Mouse (Mus musculus) spleen, adult 2 months (tissue): Measurements from ENCODE around the gene Zer1.

Experiments used
- CTCF ChIP-seq: fragments of 200-500 bp; IDR thresholded peaks from 2 replicates; pipeline ENCODE4 v1.5.1; 2011; ENCODE audit warnings: mild to moderate bottlenecking, inconsistent platforms; ENCODE audit not compliant: insufficient read depth, insufficient read length, insufficient replicate concordance; ENCODE audit errors: extremely low read depth
- POLR2A ChIP-seq: fragments of 200-500 bp; IDR thresholded peaks from 2 replicates; pipeline ENCODE4 v1.6.1; 2011; ENCODE audit warnings: low read depth, low read length, inconsistent platforms

GRCm38 (mm10) chr2:30078760-30079159 is 45.6 kb downstream of the Zer1 start:
- TF ChIP-seq CTCF, result no peak
- no peak for TF ChIP-seq POLR2A
